Mouse (Mus musculus) liver, adult 2 months (tissue): ENCODE data around the gene Ubap1.

Source experiments
- CTCF ChIP-seq: fragments of 200-500 bp; IDR thresholded peaks from 2 replicates; pipeline ENCODE4 v1.5.1; 2011; ENCODE audit warnings: low read depth, low read length, control low read depth
- POLR2A ChIP-seq: fragments of 200-500 bp; IDR thresholded peaks from 2 replicates; pipeline ENCODE4 v1.6.1; 2011; ENCODE audit warnings: low read length, control low read depth; ENCODE audit not compliant: insufficient read depth; ENCODE audit errors: extremely low read depth

- TF ChIP-seq POLR2A (no peak), CTCF (no peak)
Measured at GRCm38 (mm10) chr4:41303671-41304070, 45.1 kb upstream of the Ubap1 start.
